Mouse (Mus musculus): ENCODE data around the gene Olfr569.

DNA sequence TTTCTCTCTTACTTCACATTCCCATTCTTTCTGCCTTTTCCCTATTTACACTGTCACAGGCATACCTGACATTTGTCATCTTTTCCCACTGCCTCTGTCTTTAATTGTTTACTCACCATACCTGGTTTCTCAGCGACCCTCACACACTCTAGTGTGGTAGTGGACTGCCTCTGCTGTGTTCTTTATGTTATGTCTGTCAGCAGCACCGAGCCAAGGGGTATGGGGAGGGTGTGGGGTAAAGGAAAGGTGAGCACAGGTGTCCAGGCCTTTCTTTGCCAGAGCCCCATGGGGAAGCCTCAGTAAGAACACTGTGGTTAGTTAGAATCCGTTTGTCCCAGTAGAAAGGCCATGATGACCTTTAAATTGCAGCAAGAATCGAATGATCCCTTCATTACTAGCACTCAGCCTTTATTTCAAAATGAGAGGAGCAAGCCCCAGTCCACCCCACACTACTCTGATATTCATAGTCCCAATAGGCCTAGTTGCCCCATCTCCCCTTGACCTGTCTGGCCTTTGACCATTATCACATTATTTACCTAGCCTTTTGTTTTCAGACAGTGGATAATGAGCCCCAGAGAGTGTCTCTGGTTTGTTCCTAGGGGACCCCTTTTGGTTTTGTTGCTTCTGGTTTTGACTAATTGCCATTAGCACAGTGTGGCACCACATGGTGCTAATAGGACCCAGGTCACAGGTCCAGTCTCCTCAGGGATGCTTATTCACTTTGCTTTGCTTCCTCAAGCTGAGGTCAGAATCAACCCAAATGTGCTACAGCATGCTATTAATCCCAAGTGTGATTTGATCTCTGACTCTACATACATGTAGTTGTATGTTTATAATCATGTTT, 26.6 kb upstream of the Olfr569 start, which contains the start of gene Olfr571:
- TF ChIP-seq CTCF (IDR thresholded peaks at IDR 0.05; ENCODE audit: low read depth) (no peak), EP300 (IDR thresholded peaks at IDR 0.05; ENCODE audit: low read depth) (no peak)

Measured in liver, postnatal 0 days (tissue).